Mouse (Mus musculus) retina, postnatal 1 day (tissue): ENCODE measurements at regions not wholly inside any gene's neighbourhood (a gene's known extent, or its start where the extent isn't known, plus 50 kb on each side); places are given as distances from the start of the nearest gene placed in this dataset.
A peak's percentile ranks its signal among the peaks of the same experiment; 100 is the strongest.
"Not testable (repeated sequence)": the region's sequence is repeated elsewhere in the genome, so short reads cannot be mapped to it uniquely, and the experiment has no call there.

ENCODE experiments used
- DNase-seq: peaks from one replicate; pipeline ENCODE4 v3.0.0-alpha.2; 2012

GRCm38 (mm10) chr4:45642604-45643003 is 110.3 kb upstream of the Shb start:
- no peak for DNase-seq

GRCm38 (mm10) chr4:45641272-45641671 is 109.0 kb upstream of the Shb start:
- no peak for DNase-seq

DNA sequence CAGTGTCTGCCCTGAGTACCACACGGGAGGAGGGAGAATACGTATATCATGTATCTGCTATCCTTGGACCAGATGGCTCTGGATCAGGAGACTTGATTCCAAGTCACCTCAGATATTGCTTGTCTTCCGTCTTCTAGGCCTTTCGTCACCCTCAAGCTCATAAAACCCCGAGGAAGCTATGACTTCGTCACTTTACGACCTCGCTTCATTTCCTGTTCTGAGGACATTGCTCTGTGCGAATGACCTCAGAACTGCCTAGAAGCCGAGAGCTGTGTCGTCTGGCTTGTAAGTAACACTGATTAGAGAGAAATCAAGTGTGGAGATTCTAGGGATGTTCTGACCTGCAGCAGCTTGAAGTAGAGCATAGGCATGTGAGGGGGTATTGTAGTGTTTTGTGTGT is 108.4 kb upstream of the Shb start:
- DNase-seq, result no peak

DNA sequence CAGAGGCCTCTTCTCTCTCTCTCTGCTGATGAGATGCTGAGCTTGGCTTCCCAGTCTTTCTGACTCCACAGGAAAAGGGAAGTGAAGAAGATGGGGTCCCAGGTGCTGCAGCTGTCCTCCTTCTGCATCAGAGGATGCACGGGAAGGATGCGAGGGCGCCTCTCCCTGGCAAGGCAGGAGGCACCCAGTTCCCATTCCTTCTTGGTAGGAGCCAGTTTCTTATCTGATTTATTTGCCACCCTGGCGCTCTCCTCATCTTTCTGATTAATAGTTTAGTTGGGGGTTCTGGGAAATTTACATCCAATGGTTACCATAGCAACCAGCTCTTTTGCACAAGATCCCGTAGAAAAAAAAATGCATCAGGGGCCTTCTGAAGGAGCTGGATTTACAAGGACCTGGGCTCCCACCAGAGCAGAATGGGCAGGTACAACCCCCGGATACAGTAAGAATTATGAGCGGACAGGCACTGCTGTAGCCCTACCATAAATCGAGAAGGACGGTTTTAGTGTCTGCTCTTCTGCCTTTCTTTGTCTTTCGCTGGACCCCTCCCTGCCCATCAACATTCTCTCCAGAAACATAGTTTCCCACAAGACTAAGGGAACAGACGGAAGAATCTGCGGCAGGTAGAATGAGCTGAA is 107.2 kb upstream of the Shb start:
- no peak for DNase-seq

- peak; percentile 61 for DNase-seq
Observed at GRCm38 (mm10) chr4:45638411-45638810, 106.1 kb upstream of the Shb start.

DNA sequence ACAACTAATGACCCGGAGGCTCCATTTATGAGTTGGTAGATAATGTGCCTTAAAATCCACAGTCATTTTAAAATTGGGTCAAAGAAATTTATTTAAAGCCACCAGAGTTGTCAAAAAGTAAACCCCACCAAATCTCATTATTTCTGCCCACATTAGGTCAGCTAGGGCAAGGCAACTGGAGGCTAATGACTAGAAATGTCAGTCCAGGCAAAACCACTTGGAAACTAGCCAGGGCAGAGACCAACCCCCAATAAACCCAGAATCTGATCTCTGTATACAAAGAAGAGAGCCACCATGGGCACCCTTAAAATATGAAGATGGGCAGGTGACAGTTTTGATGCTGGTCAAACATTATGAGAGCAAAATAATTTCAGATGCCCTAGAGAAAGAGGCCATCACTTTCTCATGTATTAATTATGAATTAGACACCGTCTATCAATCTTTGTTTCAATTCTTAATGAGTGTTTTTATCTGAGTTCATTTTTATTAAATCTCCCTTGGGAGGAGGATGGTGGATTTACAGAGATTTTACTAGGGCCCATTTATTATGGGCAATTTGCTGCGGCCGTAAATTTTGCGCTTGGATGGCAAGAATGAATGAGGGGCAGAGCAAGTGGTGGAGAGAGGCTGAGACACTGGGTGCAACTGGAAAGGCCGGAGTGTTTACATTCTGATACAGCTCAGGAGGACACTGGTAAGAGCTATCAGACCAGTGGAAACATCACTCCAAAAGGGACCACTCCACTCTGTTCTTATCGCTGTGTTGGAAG is 99.2 kb upstream of the Shb start:
- peak; percentile 70 for DNase-seq

GRCm38 (mm10) chr4:45625633-45626032 is 93.4 kb upstream of the Shb start:
- DNase-seq, result no peak

GRCm38 (mm10) chr4:45622017-45622416 is 89.7 kb upstream of the Shb start:
- no peak for DNase-seq

- DNase-seq, result no peak
Observed at GRCm38 (mm10) chr4:45617126-45617525, 84.9 kb upstream of the Shb start.

GRCm38 (mm10) chr4:45613498-45613897 is 81.2 kb upstream of the Shb start:
- DNase-seq, result not testable (repeated sequence)

DNA sequence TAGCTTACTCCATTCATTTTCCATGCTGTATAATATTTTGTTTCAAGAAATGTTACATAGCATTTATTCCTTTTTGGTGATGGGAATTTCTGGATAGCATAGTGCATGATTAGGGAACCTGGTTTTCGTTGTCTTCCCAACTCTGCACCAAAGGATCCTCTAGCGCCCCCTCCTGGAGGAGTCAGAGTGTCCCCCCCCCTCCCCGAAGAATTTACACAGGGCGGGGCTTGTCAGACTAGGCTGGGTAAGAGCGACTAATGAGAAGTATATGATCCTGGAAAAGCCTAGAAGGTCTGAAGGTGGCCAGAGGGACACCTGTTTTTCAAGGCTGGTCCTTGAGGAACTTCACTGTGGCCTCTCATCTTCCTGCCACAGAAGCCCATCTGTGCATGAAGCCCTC is 79.9 kb upstream of the Shb start:
- peak; percentile 35 for DNase-seq

- no peak for DNase-seq
Observed at GRCm38 (mm10) chr4:45610937-45611336, 78.7 kb upstream of the Shb start.

DNA sequence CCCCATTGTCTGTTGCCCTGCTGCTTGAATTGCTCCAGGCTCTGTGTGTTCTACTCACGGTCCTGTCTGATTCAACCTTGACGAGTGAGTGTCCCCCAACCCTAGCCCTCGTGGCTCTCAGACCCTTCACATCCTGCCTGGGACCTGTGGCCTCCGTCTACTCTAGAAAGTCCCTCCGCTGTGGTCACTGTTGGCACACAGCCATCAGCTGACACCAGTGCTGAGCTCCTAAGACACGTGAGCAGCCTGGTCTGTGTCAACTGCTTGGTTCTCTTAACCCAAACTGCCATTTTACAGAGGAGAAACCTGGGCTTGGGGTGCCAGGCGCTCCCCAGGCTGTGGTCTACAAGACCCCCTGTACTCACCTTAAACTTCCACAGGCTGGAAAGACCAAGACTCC is 74.3 kb upstream of the Shb start:
- peak; percentile 40 for DNase-seq

DNA sequence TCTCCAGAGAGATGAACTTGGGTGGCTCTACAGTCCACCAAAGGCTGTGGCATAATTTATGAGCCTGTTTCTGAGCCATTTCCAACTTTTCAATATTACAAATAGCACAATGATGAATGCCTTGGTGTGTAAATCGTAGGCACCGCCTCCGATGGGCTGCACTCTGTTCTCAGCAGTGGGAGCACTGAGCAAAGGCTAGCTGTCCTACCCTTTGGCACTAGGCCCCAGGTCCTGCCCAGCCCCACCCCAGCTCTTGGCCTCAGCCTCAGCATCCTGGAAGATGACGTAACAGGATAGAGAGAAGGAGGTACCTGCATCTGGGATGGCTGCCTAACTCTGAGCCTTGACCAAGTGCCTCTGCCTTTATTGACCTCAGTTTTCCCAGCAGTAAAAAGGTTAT is 73.4 kb upstream of the Shb start:
- DNase-seq, result no peak

DNA sequence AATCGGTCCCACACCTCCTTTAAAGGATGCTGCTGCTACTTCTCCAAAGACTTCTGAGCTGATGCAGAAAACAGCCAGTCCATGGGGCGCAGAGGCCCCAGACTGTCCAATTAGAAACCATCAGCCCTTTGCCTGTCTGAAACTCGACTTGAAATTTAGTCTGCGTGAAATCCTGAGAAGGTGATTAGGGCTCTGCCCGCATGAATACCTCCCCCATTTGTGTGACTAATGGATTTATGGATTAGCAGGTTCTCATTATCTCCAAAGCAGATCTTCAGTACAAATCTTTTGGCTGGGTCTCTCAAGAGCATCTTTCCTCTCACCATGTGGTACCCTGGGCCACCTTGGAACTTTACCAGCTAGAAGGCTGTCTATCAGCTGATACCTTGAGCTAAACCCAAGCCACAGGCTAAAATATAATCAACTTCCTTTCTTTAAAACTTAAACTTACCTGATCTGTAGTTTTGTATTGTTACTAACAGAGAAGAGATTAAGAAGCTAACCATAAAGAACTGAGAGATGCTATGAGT is 72.1 kb upstream of the Shb start:
- peak; percentile 28 for DNase-seq

- DNase-seq, result peak; percentile 78
Observed at GRCm38 (mm10) chr4:45600520-45600919, 68.2 kb upstream of the Shb start.

DNA sequence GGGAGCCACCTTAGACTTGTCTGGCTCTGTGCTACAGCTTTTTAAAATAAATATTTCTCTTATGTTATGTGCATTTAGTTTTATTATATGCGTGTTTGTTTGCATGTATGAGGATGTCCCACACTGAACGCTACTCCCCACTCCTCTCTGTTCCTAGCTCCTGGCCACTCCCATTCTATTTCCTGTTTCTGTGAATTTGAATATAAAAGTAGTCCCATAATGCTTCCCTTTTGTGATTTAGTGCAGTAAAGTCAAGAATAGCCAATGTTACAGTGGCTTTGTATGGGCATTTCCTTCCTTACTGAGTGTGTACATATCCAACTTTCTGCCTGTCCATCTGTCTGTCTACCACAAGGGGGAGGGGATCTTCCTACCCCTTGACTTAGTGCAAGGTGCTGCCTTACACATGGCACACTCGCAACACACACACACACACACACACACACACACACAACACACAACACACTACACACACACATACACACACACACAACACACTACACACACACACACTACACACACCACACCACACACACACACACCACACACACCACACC is 61.2 kb upstream of the Shb start:
- DNase-seq, result no peak

DNA sequence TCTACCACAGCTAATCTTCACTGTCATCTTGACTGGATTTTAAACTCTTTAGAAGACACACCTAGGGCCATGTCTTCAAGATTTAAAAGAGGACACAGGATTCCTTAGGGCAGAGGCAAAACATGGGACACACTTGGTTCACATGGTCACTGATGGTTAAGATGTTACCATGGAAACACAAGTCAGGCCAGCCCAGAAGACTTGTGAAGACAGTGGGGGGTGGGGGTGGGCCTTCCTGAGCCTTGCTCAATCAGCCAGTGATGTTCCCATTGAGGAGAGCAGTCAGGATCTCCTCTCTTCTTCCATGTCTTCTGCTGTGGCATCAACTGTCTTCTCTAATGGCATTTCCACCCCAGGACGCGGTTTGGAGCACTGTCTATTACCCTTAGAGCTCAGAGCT is 60.5 kb upstream of the Shb start:
- DNase-seq, result no peak

- peak; percentile 63 for DNase-seq
Observed at GRCm38 (mm10) chr4:45591405-45592315, 59.4 kb upstream of the Shb start.

- DNase-seq, result no peak
Observed at GRCm38 (mm10) chr4:45590836-45591235, 58.6 kb upstream of the Shb start.

- DNase-seq, result no peak
Observed at GRCm38 (mm10) chr4:45588322-45588721, 56.1 kb upstream of the Shb start.

- no peak for DNase-seq
Observed at GRCm38 (mm10) chr4:45587202-45587601, 54.9 kb upstream of the Shb start.

DNA sequence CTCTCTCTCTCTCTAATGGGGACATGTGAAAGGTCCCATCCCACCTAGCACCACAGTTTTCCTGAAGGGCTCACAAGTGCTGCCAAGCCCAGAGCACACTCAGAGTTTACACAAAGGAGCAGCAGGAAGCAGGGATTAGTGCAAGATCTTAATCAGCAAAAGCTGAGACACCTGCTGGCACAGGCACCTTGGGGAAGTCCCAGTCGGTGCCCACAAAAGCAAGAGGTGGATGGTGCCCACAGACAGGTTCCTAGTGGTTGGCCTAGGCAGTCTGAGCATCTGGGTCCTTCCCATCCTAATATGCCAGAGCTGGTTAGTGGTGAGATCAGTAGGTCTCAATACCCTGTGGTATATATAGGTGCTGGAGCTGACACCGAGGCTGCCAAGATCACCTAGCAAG is 54.0 kb upstream of the Shb start:
- DNase-seq, result no peak
